Mouse (Mus musculus): ENCODE data around the gene Tnfrsf9.

Tnfrsf9 gene

DNA sequence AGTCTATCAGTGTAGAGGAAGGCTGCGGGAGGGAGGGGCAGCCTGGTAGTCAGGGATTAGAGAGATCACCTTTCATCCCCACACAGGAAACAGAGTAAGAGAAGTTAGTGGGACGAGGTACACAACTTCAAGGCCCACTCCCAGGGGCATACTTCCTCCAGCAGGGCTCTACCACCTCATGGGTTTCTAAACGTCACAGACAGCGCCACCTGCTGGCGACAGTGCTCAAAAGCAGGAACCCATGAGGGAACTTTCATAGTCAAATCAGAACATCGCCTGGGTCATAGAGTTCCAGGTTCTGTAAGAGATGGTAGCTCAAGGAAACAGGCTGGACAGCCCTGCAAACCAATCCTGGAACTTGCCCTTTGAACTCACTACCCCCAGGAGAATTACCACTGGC is 75.8 kb downstream of the Tnfrsf9 start:
- DNase-seq (ENCODE audit: low spot score in 2 of 2) = peak in 1 of 2 experiments; percentile 26
